In genomic region chr2:139778283-139778682, GRCm38 (mm10) we compare ENCODE assay signal across 9 mouse cellular contexts.
DNase-seq lines count a peak whose midpoint lies in the region; ATAC-seq and TF ChIP-seq lines count a peak whose summit lies in the region.
"Had no signal": no experiment of that assay in that cellular context is flagged by ENCODE, and none has a peak within 500 bp of the region (broad histone marks: within the 10 kb centered on the region; RNA-seq: fewer than 3 reads in every experiment).

No protein-coding gene starts in this region.

- no peaks in the 10 kb centered on the region for H3K4me1 ChIP-seq in intestine, postnatal 0 days (replicated peaks; ENCODE audit: control insufficient read depth, insufficient read depth, low read length)
- H3K4me1 ChIP-seq in intestine, embryonic 15.5 days (replicated peaks): no peaks in the 10 kb centered on the region
- H3K4me1 ChIP-seq in E14TG2a.4 (replicated peaks; ENCODE audit: low read depth, low read length): no peaks in the 10 kb centered on the region
- H3K4me1 ChIP-seq in bone marrow macrophage, adult 2 months (ENCODE audit: control insufficient read depth, insufficient read depth, low read length): no peaks in the 10 kb centered on the region
- H3K4me1 ChIP-seq in kidney, embryonic 14.5 days (ENCODE audit: control insufficient read depth, insufficient read depth, low read length): 0 out of 2 replicates have a peak, but pooled peaks cover 3% of the 10 kb centered on the region
- H3K4me1 ChIP-seq in midbrain, embryonic 16.5 days (ENCODE audit: control insufficient read depth, insufficient read depth, low read length): no peaks in the 10 kb centered on the region

- DNase-seq in retina, embryonic 14.5 days (ENCODE audit: low spot score): peak; percentile 35
- DNase-seq in urinary bladder, adult 2 months (ENCODE audit: low spot score): no peak

- no peak overlapping the region for H3K27ac ChIP-seq in intestine, postnatal 0 days (ENCODE audit: low read depth, low read length)
- no peak overlapping the region for H3K27ac ChIP-seq in intestine, embryonic 15.5 days
- H3K27ac ChIP-seq in bone marrow macrophage, adult 2 months (ENCODE audit: insufficient read depth, low read depth, low read length): no peak overlapping the region
- no peak overlapping the region for H3K27ac ChIP-seq in kidney, embryonic 14.5 days (ENCODE audit: low read depth, low read length)
- H3K27ac ChIP-seq in midbrain, embryonic 16.5 days (ENCODE audit: low read length): no peak overlapping the region
- H3K27ac ChIP-seq: embryonic facial prominence, embryonic 12.5 days had no signal

- no peak overlapping the region for H3K4me2 ChIP-seq in intestine, postnatal 0 days (replicated peaks; ENCODE audit: low read depth)
- no peak overlapping the region for H3K4me2 ChIP-seq in intestine, embryonic 15.5 days (replicated peaks)
- no peak overlapping the region for H3K4me2 ChIP-seq in kidney, embryonic 14.5 days (replicated peaks; ENCODE audit: low read depth, low read length)
- H3K4me2 ChIP-seq in midbrain, embryonic 16.5 days (ENCODE audit: low read length): no peak overlapping the region
- H3K4me2 ChIP-seq: embryonic facial prominence, embryonic 12.5 days had no signal

- peak; percentile 77 for TF ChIP-seq CTCF in intestine, postnatal 0 days (IDR thresholded peaks at IDR 0.05; ENCODE audit: low read depth)
- peak; percentile 42 for TF ChIP-seq CTCF in E14TG2a.4 (conservative IDR thresholded peaks at IDR 0.05; ENCODE audit: low read length)
- peak; percentile 62 for TF ChIP-seq CTCF in bone marrow macrophage, adult 2 months (IDR thresholded peaks at IDR 0.05; ENCODE audit: low read depth, low read length)

- H3K27me3 ChIP-seq in intestine, postnatal 0 days (replicated peaks; ENCODE audit: control insufficient read depth, insufficient read depth, low read length): no peaks in the 10 kb centered on the region
- no peaks in the 10 kb centered on the region for H3K27me3 ChIP-seq in intestine, embryonic 15.5 days (replicated peaks)
- H3K27me3 ChIP-seq in E14TG2a.4 (ENCODE audit: insufficient read depth, low read length): no peaks in the 10 kb centered on the region
- no peaks in the 10 kb centered on the region for H3K27me3 ChIP-seq in kidney, embryonic 14.5 days (ENCODE audit: control insufficient read depth, insufficient read depth, low read length)
- H3K27me3 ChIP-seq in midbrain, embryonic 16.5 days (ENCODE audit: control insufficient read depth, insufficient read depth, low read depth, low read length): no peaks in the 10 kb centered on the region
- H3K27me3 ChIP-seq: embryonic facial prominence, embryonic 12.5 days had no signal

- no peak for TF ChIP-seq POLR2A in bone marrow macrophage, adult 2 months (IDR thresholded peaks at IDR 0.05; ENCODE audit: borderline replicate concordance, low read depth, low read length)

- H3K9me3 ChIP-seq in intestine, postnatal 0 days (ENCODE audit: control insufficient read depth): no peaks in the 10 kb centered on the region
- no peaks in the 10 kb centered on the region for H3K9me3 ChIP-seq in intestine, embryonic 15.5 days
- H3K9me3 ChIP-seq in E14TG2a.4 (ENCODE audit: low read length): peaks cover 22% of the 10 kb centered on the region
- no peaks in the 10 kb centered on the region for H3K9me3 ChIP-seq in kidney, embryonic 14.5 days (ENCODE audit: control insufficient read depth, low read length)
- no peaks in the 10 kb centered on the region for H3K9me3 ChIP-seq in midbrain, embryonic 16.5 days (replicated peaks; ENCODE audit: control insufficient read depth, low read length, poor library complexity, severe bottlenecking)
- H3K9me3 ChIP-seq: embryonic facial prominence, embryonic 12.5 days had no signal

- no peak overlapping the region for H3K9ac ChIP-seq in intestine, postnatal 0 days (ENCODE audit: low read depth, low read length)
- H3K9ac ChIP-seq in intestine, embryonic 15.5 days: no peak overlapping the region
- no peak overlapping the region for H3K9ac ChIP-seq in kidney, embryonic 14.5 days (ENCODE audit: low read depth, low read length)
- H3K9ac ChIP-seq in midbrain, embryonic 16.5 days (ENCODE audit: low read depth, low read length): no peak overlapping the region
- H3K9ac ChIP-seq: embryonic facial prominence, embryonic 12.5 days had no signal

- H3K36me3 ChIP-seq in intestine, postnatal 0 days (ENCODE audit: control insufficient read depth, insufficient read depth): no peaks in the 10 kb centered on the region
- H3K36me3 ChIP-seq in intestine, embryonic 15.5 days: no peaks in the 10 kb centered on the region
- no peaks in the 10 kb centered on the region for H3K36me3 ChIP-seq in E14TG2a.4 (ENCODE audit: insufficient read depth, low read length)
- H3K36me3 ChIP-seq in kidney, embryonic 14.5 days (ENCODE audit: control insufficient read depth, insufficient read depth, low read length): no peaks in the 10 kb centered on the region
- H3K36me3 ChIP-seq in midbrain, embryonic 16.5 days (ENCODE audit: control insufficient read depth, insufficient read depth, low read length): no peaks in the 10 kb centered on the region
- H3K36me3 ChIP-seq: embryonic facial prominence, embryonic 12.5 days had no signal

- H3K4me3 ChIP-seq in intestine, postnatal 0 days (ENCODE audit: low read depth, low read length): no peak overlapping the region
- H3K4me3 ChIP-seq in intestine, embryonic 15.5 days (replicated peaks): no peak overlapping the region
- H3K4me3 ChIP-seq in E14TG2a.4 (replicated peaks; ENCODE audit: low read length): no peak overlapping the region
- no peak overlapping the region for H3K4me3 ChIP-seq in bone marrow macrophage, adult 2 months (ENCODE audit: insufficient read depth, low read length)
- H3K4me3 ChIP-seq in kidney, embryonic 14.5 days (ENCODE audit: low read length): no peak overlapping the region
- no peak overlapping the region for H3K4me3 ChIP-seq in midbrain, embryonic 16.5 days (ENCODE audit: low read depth, low read length)
- H3K4me3 ChIP-seq: embryonic facial prominence, embryonic 12.5 days had no signal

- 49% methylated on average over 3 of the region's 3 CpGs for WGBS in intestine, postnatal 0 days
- 41% methylated on average over 3 of the region's 3 CpGs for WGBS in intestine, embryonic 15.5 days
- 25% methylated on average over 3 of the region's 3 CpGs for WGBS in kidney, embryonic 14.5 days
- 68% methylated on average over 3 of the region's 3 CpGs for WGBS in midbrain, embryonic 16.5 days

- no peak for ATAC-seq in intestine, postnatal 0 days
- ATAC-seq in intestine, embryonic 15.5 days: no peak
- peak; percentile 36; the same call in 1 of the 2 replicates for ATAC-seq in kidney, embryonic 14.5 days (ENCODE audit: low FRiP score, low TSS enrichment)
- ATAC-seq in midbrain, embryonic 16.5 days: no peak
